Mouse (Mus musculus) bone marrow, adult 2 months (tissue): Measurements from ENCODE around the gene Prkar2b. TPM values are rescaled to one million over a fixed set of nuclear protein-coding genes. Genes with fewer than 3 reads are reported as not detected.

Experiments
- H3K27ac ChIP-seq: fragments of 200-500 bp; 2 replicates; pipeline ENCODE4 v1.5.1; 2012; ENCODE audit warnings: low read depth, mild to moderate bottlenecking, control low read depth, inconsistent platforms, low read length; ENCODE audit not compliant: control insufficient read depth, poor library complexity, insufficient read depth
- H3K4me1 ChIP-seq: fragments of 200-500 bp; 2 replicates; pipeline ENCODE4 v1.6.1; 2011; ENCODE audit warnings: low read length; ENCODE audit not compliant: control insufficient read depth, insufficient read depth
- H3K4me3 ChIP-seq: fragments of 200-500 bp; replicated peaks from 2 replicates; pipeline ENCODE3; 2011; ENCODE audit warnings: mild to moderate bottlenecking, low read depth, low read length, control low read depth; ENCODE audit not compliant: control insufficient read depth
- CTCF ChIP-seq: fragments of 200-500 bp; IDR thresholded peaks from 2 replicates; pipeline ENCODE4 v1.5.1; 2011; ENCODE audit warnings: low read length, control low read depth; ENCODE audit not compliant: control insufficient read depth, insufficient read depth
- POLR2A ChIP-seq: fragments of 200-500 bp; IDR thresholded peaks from 2 replicates; pipeline ENCODE4 v1.6.1; 2011; ENCODE audit warnings: low read depth, mild to moderate bottlenecking, control low read depth, low read length, borderline replicate concordance; ENCODE audit not compliant: control insufficient read depth
- WGBS: fragments of 180-500 bp; shearing (Covaris S2); methylation state at CpG from one replicate; pipeline ENCODE4 v1.1.7; 2018; 5-methylcytosine and 5-hydroxymethylcytosine counted together
- polyA plus RNA-seq: library from polyadenylated mRNA; stranded (reverse); fragments of >200 nt; gene quantifications from 2 replicates; pipeline ENCODE4 v1.2.4, GENCODE M21; 2011; ENCODE audit warnings: low replicate concordance; ENCODE audit not compliant: missing spikeins, insufficient read depth, insufficient read length

The Prkar2b gene
- polyA plus RNA-seq, result 97.6 and 124 TPM in 2 replicates

- peaks cover 3% of the 10 kb centered on the region; the same call in 1 of the 2 replicates for H3K4me1 ChIP-seq
- H3K4me3 ChIP-seq, result peak within 1 kb of the TSS; percentile 87
- H3K27ac ChIP-seq, result peak within 1 kb of the TSS; percentile 97
- WGBS, result 2% methylated on average over 63 of the region's 64 CpGs
- TF ChIP-seq CTCF (no peak), POLR2A (peak; percentile 91)
Measured at GRCm38 (mm10) chr12:32061090-32061930, at the start of gene Prkar2b. Gene Prkar2b, minus strand, starts transcription at chr12:32061296.

DNA sequence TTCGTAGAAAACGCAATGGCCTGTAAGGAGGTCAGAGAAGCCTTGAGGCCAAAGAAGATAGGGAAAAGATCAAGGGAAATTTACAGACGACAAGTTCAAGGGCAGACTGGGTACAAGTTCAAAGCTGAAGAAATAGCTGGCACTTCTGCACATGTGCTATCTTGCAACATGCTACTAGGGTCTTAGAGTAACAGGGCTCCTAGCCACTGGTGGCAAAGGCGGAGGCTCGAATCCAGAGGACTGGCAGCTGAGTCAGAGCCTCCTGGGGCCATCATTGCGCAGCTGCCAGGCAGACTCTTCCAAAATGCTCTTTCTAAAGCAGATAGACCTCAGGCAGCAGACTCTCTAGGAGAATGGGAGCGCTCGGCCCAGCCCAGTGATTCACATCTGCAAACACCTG lies 48.1 kb upstream of the Prkar2b start:
- TF ChIP-seq CTCF (no peak), POLR2A (no peak)
- Histone ChIP-seq H3K4me1 (peaks cover 7% of the 10 kb centered on the region), H3K4me3 (no peak overlapping the region), H3K27ac (no peak overlapping the region)
- 71% methylated on average over 8 of the region's 8 CpGs for WGBS

GRCm38 (mm10) chr12:32104955-32105521 lies 43.9 kb upstream of the Prkar2b start:
- Histone ChIP-seq H3K4me1 (peaks cover 9% of the 10 kb centered on the region), H3K4me3 (no peak overlapping the region), H3K27ac (peak overlapping the region; percentile 68; the same call in 1 of the 2 replicates)
- TF ChIP-seq CTCF (no peak), POLR2A (no peak)
- WGBS, result 52% methylated on average over 4 of the region's 4 CpGs

DNA sequence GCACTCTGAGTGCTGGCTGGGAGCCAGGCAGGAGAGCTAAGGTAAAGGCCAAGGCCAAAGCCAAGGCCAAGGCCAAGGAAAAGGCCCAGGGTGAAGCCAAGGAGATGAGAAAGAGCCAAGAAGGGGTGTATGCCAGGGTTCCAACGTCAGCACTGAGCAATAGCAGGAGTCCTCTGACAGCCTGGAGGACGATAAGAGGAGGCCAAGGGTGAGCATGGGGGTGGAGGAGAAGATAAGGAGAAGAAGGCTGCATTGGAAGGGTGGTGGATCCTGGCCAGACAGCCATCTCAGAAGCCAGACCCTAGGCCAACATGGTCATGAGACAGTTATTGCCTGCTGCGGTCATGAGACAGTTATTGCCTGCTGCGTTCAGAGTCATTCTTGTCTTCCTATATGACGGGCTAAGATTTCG lies 43.4 kb upstream of the Prkar2b start:
- TF ChIP-seq CTCF (no peak), POLR2A (no peak)
- 62% methylated on average over 6 of the region's 6 CpGs for WGBS
- peak overlapping the region; percentile 79 for H3K27ac ChIP-seq
- peaks cover 9% of the 10 kb centered on the region for H3K4me1 ChIP-seq
- no peak overlapping the region for H3K4me3 ChIP-seq

- H3K4me1 ChIP-seq, result peaks cover 6% of the 10 kb centered on the region; the same call in 1 of the 2 replicates
- 81% methylated on average over 4 of the region's 4 CpGs for WGBS
- peak overlapping the region; percentile 61; the same call in 1 of the 2 replicates for H3K27ac ChIP-seq
- no peak for TF ChIP-seq POLR2A
- TF ChIP-seq CTCF, result no peak
- no peak overlapping the region for H3K4me3 ChIP-seq
Measured at GRCm38 (mm10) chr12:32101306-32101705, 40.2 kb upstream of the Prkar2b start.

GRCm38 (mm10) chr12:32099686-32100206 lies 38.6 kb upstream of the Prkar2b start:
- H3K4me1 ChIP-seq, result peaks cover 6% of the 10 kb centered on the region; the same call in 1 of the 2 replicates
- no peak overlapping the region for H3K4me3 ChIP-seq
- no peak for TF ChIP-seq POLR2A
- no peak for TF ChIP-seq CTCF
- WGBS, result 64% methylated on average over 4 of the region's 4 CpGs
- H3K27ac ChIP-seq, result no peak overlapping the region

- H3K4me1 ChIP-seq, result peaks cover 4% of the 10 kb centered on the region; the same call in 1 of the 2 replicates
- no peak overlapping the region for H3K4me3 ChIP-seq
- H3K27ac ChIP-seq, result no peak overlapping the region
- TF ChIP-seq CTCF (no peak), POLR2A (no peak)
- 68% methylated on average over 4 of the region's 4 CpGs for WGBS
Measured at GRCm38 (mm10) chr12:32098596-32098995, 37.5 kb upstream of the Prkar2b start.

GRCm38 (mm10) chr12:32097107-32097506 lies 36.0 kb upstream of the Prkar2b start:
- H3K27ac ChIP-seq, result no peak overlapping the region
- no peak for TF ChIP-seq CTCF
- no peak for TF ChIP-seq POLR2A
- H3K4me3 ChIP-seq, result no peak overlapping the region
- peaks cover 1% of the 10 kb centered on the region; the same call in 1 of the 2 replicates for H3K4me1 ChIP-seq
- 4% methylated on average over 1 of the region's 1 CpGs for whole genome bisulfite sequencing
